ENCODE assay signal across 8 mouse cellular contexts in genomic region chr17:57105181-57106034, GRCm38 (mm10). TPM values are rescaled to one million over a fixed set of nuclear protein-coding genes. Genes with fewer than 3 reads are reported as not detected.
DNase-seq lines count a peak whose midpoint lies in the region; ATAC-seq and TF ChIP-seq lines count a peak whose summit lies in the region.

Tnfsf9 (plus strand) TSS chr17:57105325.

- H3K27ac ChIP-seq in kidney, embryonic 14.5 days (ENCODE audit: low read depth, low read length), result peak within 1 kb of the TSS; percentile 68; the same call in 1 of the 2 replicates
- no peak within 1 kb of the TSS for H3K27ac ChIP-seq in heart, postnatal 0 days (ENCODE audit: low read depth)
- no peak within 1 kb of the TSS for H3K27ac ChIP-seq in limb, embryonic 11.5 days (replicated peaks; ENCODE audit: low read depth, low read length)
- H3K27ac ChIP-seq in midbrain, embryonic 12.5 days (replicated peaks), result no peak within 1 kb of the TSS

- no peak for TF ChIP-seq EP300 in heart, postnatal 0 days (IDR thresholded peaks at IDR 0.05; ENCODE audit: low read depth)

- no peak for DNase-seq in kidney, adult 11 months
- DNase-seq in Muller cell, postnatal 12 days (ENCODE audit: inconsistent ontology term), result peak; percentile 77
- peak; percentile 81 for DNase-seq in embryo, embryonic 11 days
- DNase-seq in heart, postnatal 0 days (ENCODE audit: low spot score), result no peak
- DNase-seq in limb, embryonic 11.5 days (ENCODE audit: low spot score), result peak; percentile 71
- DNase-seq in thymus, postnatal 0 days (ENCODE audit: low spot score), result peak; percentile 17

- H3K4me2 ChIP-seq in kidney, embryonic 14.5 days (replicated peaks; ENCODE audit: low read depth, low read length), result peak within 1 kb of the TSS; percentile 74
- H3K4me2 ChIP-seq in heart, postnatal 0 days (ENCODE audit: low read depth, low read length), result peak within 1 kb of the TSS; percentile 92
- peak within 1 kb of the TSS; percentile 90 for H3K4me2 ChIP-seq in limb, embryonic 11.5 days (ENCODE audit: low read depth, severe bottlenecking)
- peak within 1 kb of the TSS; percentile 86 for H3K4me2 ChIP-seq in midbrain, embryonic 12.5 days (replicated peaks)

- H3K9ac ChIP-seq in kidney, embryonic 14.5 days (ENCODE audit: low read depth, low read length), result peak within 1 kb of the TSS; percentile 74
- peak within 1 kb of the TSS; percentile 52 for H3K9ac ChIP-seq in heart, postnatal 0 days (replicated peaks; ENCODE audit: low read depth, low read length)
- peak within 1 kb of the TSS; percentile 69 for H3K9ac ChIP-seq in limb, embryonic 11.5 days (ENCODE audit: low read length)
- peak within 1 kb of the TSS; percentile 74 for H3K9ac ChIP-seq in midbrain, embryonic 12.5 days (replicated peaks)

- peak within 1 kb of the TSS; percentile 62 for H3K4me3 ChIP-seq in kidney, embryonic 14.5 days (ENCODE audit: low read length)
- H3K4me3 ChIP-seq in heart, postnatal 0 days (ENCODE audit: low read depth, low read length), result peak within 1 kb of the TSS; percentile 60
- peak within 1 kb of the TSS; percentile 61 for H3K4me3 ChIP-seq in limb, embryonic 11.5 days (ENCODE audit: low read depth, low read length)
- H3K4me3 ChIP-seq in midbrain, embryonic 12.5 days, result peak within 1 kb of the TSS; percentile 61

- TF ChIP-seq CTCF in heart, postnatal 0 days (IDR thresholded peaks at IDR 0.05; ENCODE audit: low read depth), result no peak

- no peaks in the 10 kb centered on the region for H3K36me3 ChIP-seq in kidney, embryonic 14.5 days (ENCODE audit: control insufficient read depth, insufficient read depth, low read length)
- no peaks in the 10 kb centered on the region for H3K36me3 ChIP-seq in heart, postnatal 0 days (replicated peaks; ENCODE audit: control insufficient read depth, insufficient read depth, low read length)
- no peaks in the 10 kb centered on the region for H3K36me3 ChIP-seq in limb, embryonic 11.5 days (ENCODE audit: control insufficient read depth, insufficient read depth, low read length)
- H3K36me3 ChIP-seq in midbrain, embryonic 12.5 days, result no peaks in the 10 kb centered on the region

- ATAC-seq in kidney, embryonic 14.5 days (ENCODE audit: low FRiP score, low TSS enrichment), result peak; percentile 85
- peak; percentile 43 for ATAC-seq in heart, postnatal 0 days (ENCODE audit: insufficient read depth, low read depth)
- ATAC-seq in limb, embryonic 11.5 days (ENCODE audit: insufficient number of reproducible peaks, low FRiP score, low TSS enrichment, low read depth), result peak; percentile 79
- peak; percentile 86 for ATAC-seq in midbrain, embryonic 12.5 days (ENCODE audit: low FRiP score, low read depth)

- H3K4me1 ChIP-seq in kidney, embryonic 14.5 days (ENCODE audit: control insufficient read depth, insufficient read depth, low read length), result peaks cover 6% of the 10 kb centered on the region; the same call in 1 of the 2 replicates
- H3K4me1 ChIP-seq in heart, postnatal 0 days (ENCODE audit: control insufficient read depth, insufficient read depth), result peaks cover 17% of the 10 kb centered on the region; the same call in 1 of the 2 replicates
- 0 out of 2 replicates have a peak, but pooled peaks cover 2% of the 10 kb centered on the region for H3K4me1 ChIP-seq in limb, embryonic 11.5 days (ENCODE audit: control insufficient read depth, insufficient read depth, low read length)
- peaks cover 24% of the 10 kb centered on the region for H3K4me1 ChIP-seq in midbrain, embryonic 12.5 days

- WGBS in kidney, embryonic 14.5 days, result under 1% methylated on average over 58 of the region's 61 CpGs
- WGBS in heart, postnatal 0 days, result under 1% methylated on average over 57 of the region's 61 CpGs
- under 1% methylated on average over 51 of the region's 61 CpGs for WGBS in limb, embryonic 11.5 days
- under 1% methylated on average over 54 of the region's 61 CpGs for WGBS in midbrain, embryonic 12.5 days

- no peaks in the 10 kb centered on the region for H3K9me3 ChIP-seq in kidney, embryonic 14.5 days (ENCODE audit: control insufficient read depth, low read length)
- H3K9me3 ChIP-seq in heart, postnatal 0 days (replicated peaks; ENCODE audit: control insufficient read depth, low read length), result no peaks in the 10 kb centered on the region
- H3K9me3 ChIP-seq in limb, embryonic 11.5 days (ENCODE audit: control insufficient read depth, low read length), result no peaks in the 10 kb centered on the region
- H3K9me3 ChIP-seq in midbrain, embryonic 12.5 days, result no peaks in the 10 kb centered on the region

- no peaks in the 10 kb centered on the region for H3K27me3 ChIP-seq in kidney, embryonic 14.5 days (ENCODE audit: control insufficient read depth, insufficient read depth, low read length)
- 0 out of 2 replicates have a peak, but pooled peaks cover 4% of the 10 kb centered on the region for H3K27me3 ChIP-seq in heart, postnatal 0 days (ENCODE audit: control insufficient read depth, insufficient read depth, low read length)
- no peaks in the 10 kb centered on the region for H3K27me3 ChIP-seq in limb, embryonic 11.5 days (ENCODE audit: control insufficient read depth, insufficient read depth, low read length)
- H3K27me3 ChIP-seq in midbrain, embryonic 12.5 days, result 0 out of 2 replicates have a peak, but pooled peaks cover 6% of the 10 kb centered on the region

RNA-seq across cellular contexts. Expression of gene Tnfsf9, which starts in this region (rescaled TPM):
- polyA plus RNA-seq in kidney, embryonic 14.5 days (2014; fragmentation: Nextera tagmentation; extraction: Ambion mirVana), result 9.8 and 10.1 TPM in 2 replicates
- 0.27 and 0.84 TPM in 2 replicates for total RNA-seq in heart, postnatal 0 days (2014; rRNA removed; ENCODE audit: low replicate concordance)
- 0.93 and 1.1 TPM in 2 replicates for polyA plus RNA-seq in heart, postnatal 0 days (2015; fragmentation: Nextera tagmentation; extraction: Ambion mirVana)
- polyA plus RNA-seq in limb, embryonic 11.5 days (2014; fragmentation: Nextera tagmentation; extraction: Ambion mirVana), result 8.4 and 9.3 TPM in 2 replicates
- polyA plus RNA-seq in midbrain, embryonic 12.5 days (2016; fragmentation: Nextera tagmentation; extraction: Ambion mirVana), result 6.9 and 7.8 TPM in 2 replicates
- polyA plus RNA-seq in thymus, postnatal 0 days (2015; fragmentation: Nextera tagmentation; extraction: Ambion mirVana), result 2.7 and 3.0 TPM in 2 replicates

Comparison
In these comparisons a context has a peak if more than half of its experiments do, and no peak if none do; other contexts are left out.
1. DNase-seq: peak in Muller cell, postnatal 12 days (single experiment), embryo, embryonic 11 days (single experiment), limb, embryonic 11.5 days (single experiment) and thymus, postnatal 0 days (single experiment); none in kidney, adult 11 months (single experiment) and heart, postnatal 0 days (single experiment).
2. Peak in every context shown above with its lines, with median percentiles within 50 percentile points of each other: ATAC-seq, H3K4me2 ChIP-seq, H3K4me3 ChIP-seq and H3K9ac ChIP-seq.